Mouse (Mus musculus) heart, postnatal 0 days (tissue): ENCODE measurements at regions not wholly inside any gene's neighbourhood (a gene's known extent, or its start where the extent isn't known, plus 50 kb on each side); places are given as distances from the start of the nearest gene placed in this dataset.

Experiments
- CTCF ChIP-seq: IDR thresholded peaks from 2 replicates; pipeline ENCODE4 v1.5.1; 2016; ENCODE audit warnings: antibody characterized with exemption, control low read depth, low read depth
- EP300 ChIP-seq: IDR thresholded peaks from 2 replicates; pipeline ENCODE4 v1.6.1; 2016; ENCODE audit warnings: antibody characterized with exemption, low read depth

GRCm38 (mm10) chr1:169270750-169271149, 260.5 kb downstream of the Nuf2 start:
- TF ChIP-seq EP300 (no peak), CTCF (no peak)
